Mouse (Mus musculus): ENCODE measurements around the gene Arg2. TPM values are rescaled to one million over a fixed set of nuclear protein-coding genes. Genes with fewer than 3 reads are reported as not detected.

The Arg2 gene
- not detected for total RNA-seq (2023)

DNA sequence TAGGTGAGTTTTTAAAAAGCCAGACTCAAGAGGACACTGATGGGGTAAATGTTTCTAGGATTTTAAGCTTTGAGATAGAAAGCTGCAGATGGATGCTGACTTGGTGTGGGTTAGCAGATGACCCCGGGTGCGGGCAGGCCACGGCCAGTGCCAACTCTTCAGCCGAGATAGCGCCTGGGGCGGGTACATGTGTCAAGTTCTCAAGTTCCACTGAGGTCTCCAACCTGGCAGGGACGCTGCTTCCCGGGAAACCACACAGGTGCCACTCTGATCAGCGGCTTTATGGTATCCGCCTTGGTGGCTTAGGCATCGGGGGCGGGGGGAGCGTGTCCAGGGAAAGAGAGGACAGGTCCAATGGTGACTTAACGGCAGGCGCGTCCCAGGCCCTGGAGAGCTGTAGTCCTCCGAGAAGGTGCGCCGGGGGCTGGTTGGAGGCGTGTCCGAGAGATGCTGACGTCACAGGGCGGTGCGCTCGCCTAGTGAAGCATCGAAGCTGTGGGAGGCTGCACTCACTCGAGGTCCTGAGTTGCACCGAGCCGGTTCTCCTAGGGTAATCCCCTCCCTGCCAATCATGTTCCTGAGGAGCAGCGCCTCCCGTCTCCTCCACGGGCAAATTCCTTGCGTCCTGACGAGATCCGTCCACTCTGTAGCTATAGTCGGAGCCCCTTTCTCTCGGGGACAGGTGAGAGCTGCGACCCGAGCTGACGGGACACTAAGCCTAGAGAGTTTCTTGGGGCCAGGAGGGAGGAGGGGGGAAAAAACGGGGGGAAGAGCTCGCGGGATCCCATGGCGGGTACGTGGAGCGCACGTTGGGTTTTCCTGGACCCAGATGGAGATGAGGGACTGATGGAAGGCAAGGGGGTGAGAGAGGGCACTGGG lies at the start of gene Arg2:
TSS of gene Arg2 (plus strand) at position 479 of the 879 bp plus-strand sequence.

DNA sequence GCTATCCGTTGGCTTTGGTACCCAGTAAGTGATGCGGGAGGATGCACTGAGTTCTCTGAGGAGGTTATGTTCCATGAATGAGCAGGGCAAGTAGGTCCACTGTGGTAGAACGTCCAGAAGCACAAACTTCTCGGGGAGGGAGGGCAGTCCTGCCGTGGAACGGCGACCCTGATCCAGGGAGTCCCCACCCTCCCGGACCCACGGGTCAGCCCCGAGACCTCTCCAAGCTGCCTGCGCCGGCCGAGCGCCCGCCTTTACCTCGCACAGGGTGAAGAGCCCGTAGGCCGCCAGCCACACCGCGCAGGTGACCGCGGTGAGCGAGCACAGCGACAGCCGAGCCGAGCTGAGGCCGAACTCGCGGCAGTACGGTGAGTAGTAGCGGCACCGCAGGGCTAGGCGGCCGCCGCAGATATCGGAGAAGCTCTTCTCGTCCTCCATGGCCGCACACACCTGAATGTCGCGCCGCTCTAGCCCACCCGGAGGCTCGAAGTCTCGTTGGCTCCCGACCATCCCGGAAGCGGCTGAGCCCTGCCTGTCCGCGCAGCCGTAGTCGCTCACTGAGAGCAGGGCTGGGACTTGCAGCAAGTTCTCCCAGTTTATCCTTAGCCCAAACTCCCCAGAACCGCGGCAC lies 41.3 kb upstream of the Arg2 start, which contains the start of gene Pigh:
TSS of gene Pigh (minus strand) at position 470 of the 631 bp plus-strand sequence.

GRCm38 (mm10) chr12:79172019-79172941 lies 41.7 kb downstream of the Arg2 start, which contains the start of gene Vti1b:
Vti1b (minus strand) TSS chr12:79172667.

GRCm38 (mm10) chr12:79192193-79192592 lies 61.6 kb downstream of the Arg2 start, which contains the start of gene Rdh11:
Rdh11 (minus strand) TSS chr12:79192293.

Other genes with a start within 250 kb of the Arg2 start
- gene Plek2, start 223.8 kb upstream of the Arg2 start, total RNA-seq (2023), result not detected
- gene Tmem229b, start 123.2 kb upstream of the Arg2 start, total RNA-seq (2023), result 35.4 TPM
- gene Plekhh1, start 101.6 kb upstream of the Arg2 start, total RNA-seq (2023), result 0.67 TPM
- gene Pigh, start 41.1 kb upstream of the Arg2 start, total RNA-seq (2023), result 7.0 TPM
- gene Vti1b, start 41.9 kb downstream of the Arg2 start, total RNA-seq (2023), result 58.4 TPM
- gene Rdh11, start 61.5 kb downstream of the Arg2 start, total RNA-seq (2023), result 14.2 TPM
- 2.9 TPM for gene Rdh12, start 78.1 kb downstream of the Arg2 start, total RNA-seq (2023)
- 79.6 TPM for gene Zfyve26, start 165.5 kb downstream of the Arg2 start, total RNA-seq (2023)
- 1.3 TPM for gene Rad51b, start 166.5 kb downstream of the Arg2 start, total RNA-seq (2023)

Data from CD4-positive naive resting alpha-beta T cell, adult 76 days (primary cell).